Mouse (Mus musculus): ENCODE data around the gene Il1rapl1.

GRCm38 (mm10) chrX:87710589-87710988 is 404.9 kb downstream of the Il1rapl1 start:
- no peak for TF ChIP-seq GATA1 (IDR thresholded peaks at IDR 0.05; ENCODE audit: borderline replicate concordance, low read length)
- no peak for TF ChIP-seq FLI1 (IDR thresholded peaks at IDR 0.05; ENCODE audit: low read length)

Data from megakaryocyte, embryonic 14.5 days (primary cell).